Mouse (Mus musculus): ENCODE results near the gene Izumo4.

Izumo4 gene

DNA sequence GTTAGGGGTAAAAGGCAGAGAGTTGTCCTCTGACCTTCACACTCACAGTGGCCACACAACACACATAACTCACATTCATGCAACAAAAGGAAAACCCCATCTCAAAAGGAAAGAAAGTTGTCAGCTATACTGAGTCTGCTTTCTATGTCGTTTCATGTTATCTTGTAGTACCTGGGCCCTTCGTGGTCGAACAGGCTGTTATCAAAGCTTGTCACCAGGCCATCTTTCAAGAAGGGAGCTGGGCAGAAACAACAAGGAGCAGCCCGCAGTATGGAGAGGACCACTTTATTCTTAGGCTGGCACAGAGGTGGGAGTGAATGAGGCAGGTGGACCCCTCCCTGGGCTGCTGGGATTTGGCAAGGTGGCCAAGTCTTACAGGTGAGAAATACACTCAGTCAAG lies 17.0 kb upstream of the Izumo4 start:
- DNase-seq (ENCODE audit: extremely low read depth, low read depth, low spot score) = no peak

GRCm38 (mm10) chr10:80686617-80687016 lies 15.4 kb upstream of the Izumo4 start:
- DNase-seq (ENCODE audit: extremely low read depth, low read depth, low spot score) = no peak

DNA sequence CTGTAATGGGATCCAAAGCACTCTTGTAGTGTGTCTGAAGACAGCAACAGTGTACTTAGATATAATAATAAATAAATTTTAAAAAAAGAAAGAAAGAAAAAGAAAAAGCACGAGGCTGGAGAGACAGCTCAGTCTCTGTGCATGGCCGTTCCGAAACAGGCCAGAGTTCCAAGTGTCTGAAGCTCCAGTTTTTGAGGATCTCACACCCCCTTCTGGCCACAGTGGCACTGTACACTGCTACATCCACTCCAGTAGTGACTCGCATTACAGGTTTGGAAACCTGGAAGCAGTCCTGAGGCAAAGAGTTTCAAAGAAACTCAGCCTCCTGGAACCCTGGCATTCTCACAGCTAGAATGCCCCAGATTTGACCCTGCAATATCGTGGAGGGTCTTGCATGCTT lies 14.1 kb upstream of the Izumo4 start:
- no peak for DNase-seq (ENCODE audit: extremely low read depth, low read depth, low spot score)

GRCm38 (mm10) chr10:80692249-80693165 lies 9.5 kb upstream of the Izumo4 start:
- no peak for DNase-seq (ENCODE audit: extremely low read depth, low read depth, low spot score)

- DNase-seq (ENCODE audit: extremely low read depth, low read depth, low spot score) = no peak
Observed at GRCm38 (mm10) chr10:80693401-80694045, 8.5 kb upstream of the Izumo4 start.

DNA sequence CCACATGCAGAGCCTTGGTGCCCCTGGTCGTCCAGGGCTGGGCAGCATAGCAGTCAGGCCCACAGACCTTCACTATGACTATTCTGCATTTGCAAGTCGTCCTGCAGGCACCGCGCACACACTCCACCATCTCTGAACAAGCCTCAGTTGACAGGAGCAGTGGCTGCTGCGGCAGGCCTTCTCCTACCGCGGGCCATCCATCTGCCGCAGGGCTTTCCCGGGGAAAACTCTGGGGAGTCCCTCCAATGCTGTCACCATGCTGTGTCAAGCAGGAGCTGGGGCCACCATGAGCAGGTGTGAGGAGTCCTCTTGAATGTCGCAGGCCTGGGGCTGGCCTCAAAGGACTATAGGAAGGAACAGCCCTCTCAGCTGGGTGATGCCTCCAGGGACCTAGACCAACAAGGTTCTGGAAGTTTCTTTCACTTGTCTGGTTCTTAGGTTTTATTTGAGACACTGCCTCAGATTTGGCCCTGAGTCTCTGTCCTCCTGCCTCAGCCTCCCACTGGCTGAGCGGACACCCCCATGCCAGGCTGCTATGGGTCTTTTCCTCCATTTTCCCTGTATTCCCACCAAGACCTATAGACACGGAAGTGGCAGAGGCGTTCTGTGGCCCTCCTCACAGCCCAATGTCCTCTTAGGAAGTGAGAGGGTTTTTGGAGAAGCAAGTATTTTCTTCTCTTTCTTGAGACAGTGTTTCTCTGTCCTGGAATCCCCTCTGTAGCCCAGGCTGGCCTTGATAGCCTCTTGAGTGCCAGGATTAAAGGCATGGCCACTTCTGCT lies 7.6 kb upstream of the Izumo4 start:
- DNase-seq (ENCODE audit: extremely low read depth, low read depth, low spot score) = no peak

GRCm38 (mm10) chr10:80695186-80695585 lies 6.8 kb upstream of the Izumo4 start:
- no peak for DNase-seq (ENCODE audit: extremely low read depth, low read depth, low spot score)

DNA sequence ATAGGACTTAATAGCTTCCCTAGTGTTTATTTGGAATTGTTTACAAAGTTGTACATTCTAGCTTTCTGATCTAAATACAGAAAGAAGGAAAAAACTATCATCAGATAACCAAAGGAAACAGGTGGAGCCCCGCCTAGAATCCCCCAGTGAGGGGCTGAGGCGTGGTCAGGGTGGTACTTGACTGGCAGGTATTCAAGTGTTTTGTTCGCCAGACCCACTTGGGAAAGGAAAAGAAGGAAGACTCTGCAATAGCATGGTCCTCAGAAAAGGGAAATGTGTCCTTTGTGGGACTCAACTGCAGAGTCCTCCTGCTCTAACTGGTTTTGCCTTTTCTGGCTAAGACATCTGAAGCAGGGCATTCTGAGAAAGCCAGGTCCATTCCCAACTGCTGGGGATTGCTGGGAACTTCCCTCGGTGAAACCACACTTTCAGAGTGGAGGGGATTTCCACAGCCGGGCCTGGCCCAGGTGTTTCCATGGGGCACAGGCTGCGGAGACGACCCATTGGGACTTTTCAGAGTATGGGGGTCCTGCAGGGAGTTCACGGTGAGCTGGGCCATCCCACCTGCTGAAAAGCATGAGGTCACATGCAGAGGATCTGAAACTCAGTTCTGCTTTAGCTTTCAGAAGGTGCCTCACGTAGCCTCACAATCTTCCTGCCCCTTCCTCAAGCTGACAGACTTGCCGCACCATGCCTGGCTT lies 6.0 kb upstream of the Izumo4 start:
- DNase-seq (ENCODE audit: extremely low read depth, low read depth, low spot score) = no peak

DNA sequence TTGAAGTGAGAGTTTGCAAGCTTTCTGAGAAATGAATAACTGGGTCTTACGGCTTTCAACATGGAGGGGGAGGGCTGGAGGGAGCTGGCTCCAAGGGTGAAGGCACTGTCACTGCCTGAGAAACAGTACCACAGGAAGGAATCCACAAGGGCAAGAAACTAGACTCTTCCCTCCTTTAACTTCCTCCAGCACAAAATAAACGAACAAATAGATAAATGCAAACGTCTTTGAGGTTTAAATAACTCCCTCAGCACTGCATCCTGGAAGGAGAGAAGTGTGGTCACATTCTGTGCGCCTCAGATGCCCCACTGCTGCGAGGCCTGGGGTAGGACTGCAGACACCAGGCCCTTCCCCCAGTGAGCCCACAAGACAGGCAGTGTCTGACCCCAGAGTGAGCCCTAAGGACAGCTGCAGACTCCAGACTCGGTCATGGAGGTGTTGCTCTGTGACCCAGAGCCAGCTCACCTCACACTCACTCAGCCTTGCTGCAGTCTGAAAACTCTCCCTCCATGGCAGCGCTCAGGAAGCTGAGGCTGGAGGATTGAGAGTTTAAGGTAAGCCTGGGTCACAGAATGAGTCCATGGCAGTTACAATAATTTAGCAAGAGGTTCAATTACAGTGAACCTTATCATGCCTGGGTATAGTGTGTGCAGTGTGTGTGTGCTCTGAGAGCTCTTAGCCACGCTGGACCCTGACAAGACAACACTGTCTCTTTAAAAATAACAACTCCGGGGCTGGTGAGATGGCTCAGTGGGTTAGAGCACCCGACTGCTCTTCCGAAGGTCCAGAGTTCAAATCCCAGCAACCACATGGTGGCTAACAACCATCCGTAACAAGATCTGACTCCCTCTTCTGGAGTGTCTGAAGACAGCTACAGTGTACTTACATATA lies 5.2 kb upstream of the Izumo4 start:
- DNase-seq (ENCODE audit: extremely low read depth, low read depth, low spot score) = no peak

GRCm38 (mm10) chr10:80697393-80697787 lies 4.6 kb upstream of the Izumo4 start:
- no peak for DNase-seq (ENCODE audit: extremely low read depth, low read depth, low spot score)

GRCm38 (mm10) chr10:80697812-80698211 lies 4.2 kb upstream of the Izumo4 start:
- DNase-seq (ENCODE audit: extremely low read depth, low read depth, low spot score) = no peak

DNA sequence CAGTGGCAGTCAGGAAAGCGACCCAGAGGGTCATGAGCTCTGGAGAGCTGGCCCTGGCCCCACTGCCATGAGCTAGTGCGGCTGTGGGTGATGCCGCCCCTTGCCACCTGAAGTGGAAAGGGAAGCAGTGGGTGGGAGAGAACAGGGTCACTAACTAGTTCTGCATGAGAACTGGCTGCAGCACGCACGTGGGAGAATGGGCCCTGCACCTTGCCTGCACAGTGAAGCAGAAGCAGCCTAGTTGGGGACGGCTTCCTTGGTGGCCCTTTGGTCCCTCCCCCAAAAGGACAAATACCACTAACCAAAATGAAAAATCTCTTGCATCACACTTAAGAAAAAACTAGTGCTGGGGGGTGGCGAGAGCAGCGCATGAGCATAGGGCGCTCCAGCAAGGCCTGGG lies 3.4 kb upstream of the Izumo4 start:
- DNase-seq (ENCODE audit: extremely low read depth, low read depth, low spot score) = no peak

- DNase-seq (ENCODE audit: extremely low read depth, low read depth, low spot score) = no peak
Observed at GRCm38 (mm10) chr10:80700038-80700504, 1.9 kb upstream of the Izumo4 start.

DNA sequence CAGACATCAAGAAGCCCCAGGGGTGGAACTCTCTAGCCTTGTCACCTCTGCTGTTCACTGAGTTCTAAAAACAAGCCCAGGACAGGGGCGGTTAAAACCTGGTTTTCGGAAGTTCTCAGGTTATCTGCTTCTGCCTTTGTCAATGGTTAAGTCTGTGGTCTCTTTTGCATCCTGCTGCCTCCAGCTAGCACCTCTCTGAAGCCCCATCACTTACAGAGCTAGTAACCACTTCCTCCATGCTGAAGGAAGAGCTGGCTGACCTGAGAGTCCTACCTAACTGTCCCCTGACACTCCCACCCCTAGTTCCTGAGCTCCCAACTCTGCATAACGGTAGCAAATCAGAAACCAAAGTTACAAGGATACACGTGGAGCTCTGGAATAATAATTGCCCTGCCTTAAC lies 1.3 kb upstream of the Izumo4 start:
- DNase-seq (ENCODE audit: extremely low read depth, low read depth, low spot score) = no peak

GRCm38 (mm10) chr10:80702536-80703390 lies 779 bp downstream of the Izumo4 start:
- DNase-seq (ENCODE audit: extremely low read depth, low read depth, low spot score) = no peak

- DNase-seq (ENCODE audit: extremely low read depth, low read depth, low spot score) = no peak
Observed at GRCm38 (mm10) chr10:80703643-80704042, 1.7 kb downstream of the Izumo4 start.

GRCm38 (mm10) chr10:80704418-80704817 lies 2.4 kb downstream of the Izumo4 start:
- DNase-seq (ENCODE audit: extremely low read depth, low read depth, low spot score) = no peak

- DNase-seq (ENCODE audit: extremely low read depth, low read depth, low spot score) = no peak
Observed at GRCm38 (mm10) chr10:80705033-80705432, 3.0 kb downstream of the Izumo4 start.

GRCm38 (mm10) chr10:80705479-80705878 lies 3.5 kb downstream of the Izumo4 start:
- no peak for DNase-seq (ENCODE audit: extremely low read depth, low read depth, low spot score)

Measured in fat pad, adult 2 months (tissue).